Mouse (Mus musculus): ENCODE measurements around the gene Rnf224.

Rnf224 gene

GRCm38 (mm10) chr2:25194006-25194405, 42.6 kb downstream of the Rnf224 start:
- DNase-seq: peak in 1 of 2 experiments; percentile 13

- peak; percentile 82 to 84 for DNase-seq
Observed at GRCm38 (mm10) chr2:25193330-25193770, 43.2 kb downstream of the Rnf224 start.

DNA sequence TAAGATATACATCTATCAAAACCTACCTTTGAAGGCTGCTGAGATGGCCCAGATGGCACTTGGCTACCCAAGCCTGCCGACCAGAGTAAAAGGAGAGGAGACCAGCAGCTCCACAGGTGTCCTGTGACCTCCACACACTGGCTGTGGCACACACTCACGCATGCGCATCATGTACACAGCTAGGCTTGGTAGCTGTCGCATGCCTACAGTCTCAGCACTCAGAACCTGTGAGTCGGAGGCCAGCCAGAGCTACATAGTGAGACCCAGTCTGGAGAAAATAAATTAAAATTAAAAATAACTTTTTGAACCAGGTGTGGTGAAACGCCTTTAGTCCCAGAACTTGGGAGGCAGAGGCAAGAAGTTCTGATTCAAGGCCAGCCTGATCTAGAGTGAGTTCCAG, 48.7 kb downstream of the Rnf224 start:
- no peak for DNase-seq

DNA sequence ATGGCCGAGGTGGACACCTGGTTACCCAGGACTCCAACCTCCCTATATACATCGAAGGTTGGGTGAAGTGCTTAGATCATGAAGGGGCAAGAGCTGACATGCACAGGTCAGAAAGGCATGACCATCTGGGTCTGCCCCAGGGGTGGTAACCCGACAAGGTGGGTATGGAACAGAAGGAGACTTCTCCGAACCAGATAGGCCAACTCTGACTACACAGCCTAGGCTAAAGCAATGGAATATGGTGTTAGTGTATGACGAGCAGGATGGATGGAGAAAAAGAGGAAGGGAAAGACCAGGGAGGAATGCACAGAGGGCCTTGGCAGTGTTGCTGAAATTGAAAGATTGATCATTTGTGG, 50.0 kb downstream of the Rnf224 start:
- no peak for DNase-seq

GRCm38 (mm10) chr2:25185625-25186574, 50.7 kb downstream of the Rnf224 start:
- peak; percentile 62 to 65 for DNase-seq

DNA sequence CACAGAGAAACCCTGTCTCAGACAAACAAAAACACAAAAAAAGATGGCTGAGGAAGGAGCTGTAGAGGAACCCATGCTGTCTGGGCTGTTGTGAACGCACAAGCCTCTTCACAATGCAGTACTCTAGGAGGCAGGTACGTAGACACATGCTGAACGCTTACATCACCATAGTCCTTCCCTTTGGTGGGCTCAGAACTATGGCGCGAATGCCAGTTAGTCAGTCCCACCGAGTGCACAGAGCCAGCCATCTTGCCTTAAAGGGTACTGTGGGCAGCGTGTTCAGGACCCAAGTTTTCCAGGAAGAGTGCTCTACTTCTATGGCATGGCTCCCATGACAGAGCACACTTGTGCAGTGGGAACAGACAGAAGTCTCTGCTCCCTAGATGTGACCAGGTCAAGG, 52.1 kb downstream of the Rnf224 start:
- DNase-seq: no peak

All from B cell, adult 2 months (primary cell).